Mouse (Mus musculus) urinary bladder, adult 2 months (tissue): ENCODE measurements around the gene Sdha. TPM values are rescaled to one million over a fixed set of nuclear protein-coding genes. Genes with fewer than 3 reads are reported as not detected.

Experiments
- DNase-seq: peaks from one replicate; pipeline ENCODE4 v3.0.0; 2022; ENCODE audit warnings: low spot score
- polyA plus RNA-seq: library from polyadenylated mRNA; depleted of rRNA; stranded (reverse); fragments of >200 nt; gene quantifications from 2 replicates; pipeline ENCODE4 v1.2.3, GENCODE M21; 2012; rRNA removed

Gene Sdha
- polyA plus RNA-seq, 1 experiment = 162 TPM

DNA sequence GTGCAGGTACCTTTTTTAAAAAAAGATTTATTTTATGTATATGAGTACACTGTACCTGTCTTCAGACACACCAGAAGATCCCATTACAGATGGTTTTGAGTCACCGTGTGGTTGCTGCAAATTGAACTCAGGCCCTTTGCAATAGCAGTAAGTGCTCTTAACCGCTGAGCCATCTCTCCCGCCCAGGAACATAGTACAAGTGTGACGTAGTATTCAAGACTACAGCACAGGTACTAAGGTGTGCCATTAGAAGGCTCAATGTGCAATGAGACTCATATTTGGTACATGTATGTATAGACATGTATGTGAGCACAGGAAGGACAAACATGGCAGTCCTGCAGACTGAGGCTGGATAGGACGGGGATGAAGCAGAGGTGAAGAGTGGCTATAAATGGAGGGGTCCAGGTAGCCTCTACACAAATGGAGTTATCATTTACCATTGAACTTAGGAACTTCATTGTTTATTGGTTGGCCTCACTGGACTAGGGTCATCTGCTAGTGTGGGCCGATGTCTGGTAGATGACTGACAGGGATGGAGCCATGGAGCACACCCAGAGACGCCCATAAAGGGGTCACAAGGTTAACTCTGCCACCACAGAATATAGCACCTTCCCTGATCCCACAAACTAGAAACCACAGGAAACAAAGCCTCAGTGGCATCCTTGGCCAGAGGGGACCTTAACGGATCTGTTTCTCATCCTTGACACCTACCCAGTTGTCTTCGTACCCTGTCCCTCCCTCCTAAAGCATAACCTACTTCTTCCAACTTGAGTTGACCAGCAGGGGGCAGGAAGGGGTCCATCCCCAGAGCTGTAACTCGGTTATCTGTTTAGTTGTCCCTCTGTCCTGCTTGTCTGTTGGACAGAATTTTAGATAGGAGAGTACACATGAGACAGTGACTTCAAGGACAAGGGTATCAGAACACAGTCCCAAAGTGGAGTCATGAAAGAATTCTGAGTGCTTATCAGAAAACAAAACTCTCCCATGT is 47.7 kb downstream of the Sdha start:
- DNase-seq = no peak

DNA sequence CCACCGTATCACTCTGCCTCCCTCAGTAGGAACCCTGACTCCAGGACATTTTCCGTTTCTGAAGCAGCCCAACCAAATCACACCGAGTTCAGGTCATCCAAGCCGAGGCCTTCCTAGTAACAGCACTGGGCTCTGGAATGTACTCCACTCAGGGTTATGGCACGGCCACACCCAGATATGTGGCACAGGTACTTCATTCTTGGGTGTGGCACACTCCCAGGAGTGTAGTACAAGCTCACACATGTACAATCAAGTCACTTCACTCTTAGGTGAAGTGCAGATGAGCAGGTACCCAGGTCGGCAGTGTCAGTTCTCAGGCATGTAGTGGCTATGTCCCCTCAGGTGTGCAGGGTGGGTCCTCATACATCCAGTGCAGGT is 48.5 kb downstream of the Sdha start:
- DNase-seq = peak; percentile 24

DNA sequence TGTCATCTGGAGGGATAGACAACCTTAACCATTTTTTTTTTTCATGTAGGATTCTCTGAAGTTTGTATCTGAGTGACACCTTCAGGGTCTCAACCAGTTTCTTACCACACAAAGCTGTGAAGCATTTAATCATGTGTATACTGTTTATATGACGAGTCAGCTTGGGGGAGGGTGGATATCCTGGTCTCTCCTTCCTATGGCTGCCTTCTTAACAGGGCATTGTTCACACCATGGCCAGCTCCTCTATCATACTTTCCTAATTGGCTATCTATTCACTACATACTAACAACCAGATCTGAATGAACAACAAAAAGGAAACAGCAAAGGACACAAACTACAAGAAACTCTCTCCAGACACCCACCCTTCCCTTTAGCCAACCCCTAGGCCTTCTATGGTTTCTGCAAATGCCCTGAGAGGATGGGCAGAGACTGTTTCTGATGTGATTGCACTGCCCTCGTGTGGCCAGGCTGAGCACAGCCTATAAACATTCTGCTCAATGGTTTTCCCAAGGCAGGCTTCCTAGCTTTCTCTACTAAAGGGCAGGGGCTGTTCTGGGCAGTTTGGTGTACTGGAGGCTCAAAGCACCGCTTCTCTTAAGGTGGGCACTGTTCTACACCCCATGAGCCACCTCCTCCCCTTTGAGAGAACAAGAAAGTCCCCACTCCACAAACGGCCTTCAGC is 49.0 kb downstream of the Sdha start:
- peak; percentile 52 for DNase-seq

GRCm38 (mm10) chr13:74296376-74296775 is 53.7 kb downstream of the Sdha start:
- no peak for DNase-seq

DNA sequence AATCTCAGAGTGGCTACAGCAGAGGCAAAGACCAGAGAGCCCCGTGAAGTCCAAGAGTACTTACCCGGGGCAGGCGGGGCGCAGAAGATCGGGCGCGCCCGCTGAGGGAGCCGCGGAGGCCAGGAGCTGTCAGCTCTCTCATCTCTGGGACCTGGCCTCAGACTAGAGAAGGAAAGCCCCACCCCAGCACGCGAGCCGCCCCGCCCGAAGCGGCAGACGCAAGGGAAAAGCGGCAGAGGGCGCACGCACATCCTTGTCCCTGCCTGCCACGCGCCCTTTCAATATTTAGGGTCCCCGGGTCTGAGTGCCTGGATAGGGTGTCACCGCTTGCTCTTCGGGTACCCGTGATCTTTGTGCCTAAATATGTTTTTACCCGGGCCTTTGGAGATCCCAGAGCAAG is 57.9 kb downstream of the Sdha start, which contains the start of gene Ahrr:
TSS of gene Ahrr (minus strand) at position 165 of the 400 bp plus-strand sequence.
- peak; percentile 40 for DNase-seq

- DNase-seq = no peak
These were observed 60.4 kb downstream of the Sdha start for GRCm38 (mm10) chr13:74289646-74290045.

DNA sequence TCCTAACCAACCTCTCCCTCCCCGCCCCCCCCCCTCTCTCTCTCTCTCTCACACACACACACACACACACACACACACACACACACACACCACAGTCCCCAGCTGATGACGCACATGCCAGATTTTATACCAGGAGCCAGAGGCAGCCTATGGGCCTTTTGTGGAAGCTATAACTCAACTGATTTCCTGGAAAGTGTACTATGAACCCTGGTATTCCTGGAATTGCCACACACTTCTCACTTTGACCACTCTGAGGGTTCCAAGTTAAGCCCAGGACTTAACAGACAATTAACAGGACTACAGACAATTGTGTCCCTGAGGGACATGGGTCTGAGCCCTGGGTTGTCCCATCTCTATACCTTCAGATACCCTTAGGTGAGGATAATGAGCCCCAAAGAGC is 67.8 kb downstream of the Sdha start:
- DNase-seq = no peak

DNA sequence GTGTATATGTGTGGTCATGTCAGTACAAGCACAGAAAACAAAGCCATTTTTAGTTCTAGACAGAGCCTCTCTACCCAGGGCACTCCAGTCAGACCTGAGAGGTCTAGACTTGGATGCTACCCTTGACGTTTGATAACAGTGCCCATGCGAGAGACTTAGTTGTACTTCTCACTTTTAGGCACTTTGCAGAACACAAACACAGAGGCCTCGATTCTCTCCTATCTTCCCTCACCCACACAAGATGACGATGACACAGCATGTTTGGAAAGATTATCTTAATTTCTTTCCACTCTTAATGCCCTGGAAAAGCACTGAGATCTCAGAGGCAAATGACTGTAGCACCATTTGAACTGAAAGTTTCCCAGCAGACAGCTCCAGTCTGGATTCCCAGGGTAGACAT is 74.4 kb downstream of the Sdha start:
- no peak for DNase-seq

Other genes starting within 250 kb of the Sdha start
- gene Slc9a3, start 228.8 kb downstream of the Sdha start, polyA plus RNA-seq = 0.03 and 0.04 TPM in 2 replicates
- 37.3 and 37.5 TPM in 2 replicates for gene Exoc3, start 141.5 kb downstream of the Sdha start, polyA plus RNA-seq
- gene Ahrr, start 57.9 kb downstream of the Sdha start, polyA plus RNA-seq = 5.1 and 7.6 TPM in 2 replicates
- 137 and 164 TPM in 2 replicates for gene Pdcd6, start 32.7 kb downstream of the Sdha start, polyA plus RNA-seq
- gene Ccdc127, start within 50 bp of the Sdha start, polyA plus RNA-seq = 22.0 and 29.8 TPM in 2 replicates
- 1.7 and 2.2 TPM in 2 replicates for gene Lrrc14b, start 13.7 kb upstream of the Sdha start, polyA plus RNA-seq
- 1.5 TPM in 2 replicates for gene Zfp72, start 40.6 kb upstream of the Sdha start, polyA plus RNA-seq
- 118 and 147 TPM in 2 replicates for gene Ftl1-ps1, start 49.4 kb upstream of the Sdha start, polyA plus RNA-seq
- 10.4 and 11.8 TPM in 2 replicates for gene Zfp825, start 143.7 kb upstream of the Sdha start, polyA plus RNA-seq